Mouse (Mus musculus) hindbrain, postnatal 0 days (tissue): Measurements from ENCODE around the gene Itpr1. TPM values are rescaled to one million over a fixed set of nuclear protein-coding genes. Genes with fewer than 3 reads are reported as not detected.

Experiments used
- ATAC-seq: fragments of 200-750 bp; cut with Nextera tagmentation; 2 replicates; pipeline ENCODE4 v1.8.0; 2017; ENCODE audit warnings: mild to moderate bottlenecking, moderate TSS enrichment, moderate library complexity
- DNase-seq: peaks from one replicate; pipeline ENCODE4 v3.0.0-alpha.2; 2015; ENCODE audit warnings: low spot score
- H3K27ac ChIP-seq: fragments of 300-500 bp; sonication (generic); 2 replicates; pipeline ENCODE4 v1.5.1; 2014; ENCODE audit warnings: mild to moderate bottlenecking
- H3K27me3 ChIP-seq: fragments of 300-500 bp; sonication (generic); 2 replicates; pipeline ENCODE4 v1.6.1; 2014; ENCODE audit warnings: low read length, mixed read lengths; ENCODE audit not compliant: insufficient read depth
- H3K36me3 ChIP-seq: fragments of 300-500 bp; sonication (generic); 2 replicates; pipeline ENCODE4 v1.6.1; 2014; ENCODE audit warnings: low read length, mixed read lengths; ENCODE audit not compliant: insufficient read depth
- H3K4me1 ChIP-seq: fragments of 300-500 bp; sonication (generic); 2 replicates; pipeline ENCODE4 v1.6.1; 2014; ENCODE audit warnings: antibody characterized with exemption, low read length, mixed read lengths; ENCODE audit not compliant: insufficient read depth
- H3K4me2 ChIP-seq: fragments of 300-500 bp; sonication (generic); 2 replicates; pipeline ENCODE4 v1.6.1; 2014; ENCODE audit warnings: low read depth, mild to moderate bottlenecking, low read length, moderate library complexity, mixed read lengths
- H3K4me3 ChIP-seq: fragments of 300-500 bp; sonication (generic); 2 replicates; pipeline ENCODE4 v1.5.1; 2014; ENCODE audit warnings: low read length
- H3K9ac ChIP-seq: fragments of 300-500 bp; sonication (generic); replicated peaks from 2 replicates; pipeline ENCODE4 v1.6.1; 2014; ENCODE audit warnings: mild to moderate bottlenecking, low read length, moderate library complexity, mixed read lengths
- H3K9me3 ChIP-seq: fragments of 300-500 bp; sonication (generic); 2 replicates; pipeline ENCODE4 v1.6.1; 2016; ENCODE audit warnings: low read length, mixed read lengths
- CTCF ChIP-seq: IDR thresholded peaks from 2 replicates; pipeline ENCODE4 v1.5.1; 2016; ENCODE audit warnings: antibody characterized with exemption, control low read depth, low read depth
- WGBS: fragments of 180-500 bp; shearing (Covaris S2); extraction: QIAGEN DNeasy Blood & Tissue Kit; methylation state at CpG from one replicate; pipeline ENCODE4 v1.1.7; 2014; 5-methylcytosine and 5-hydroxymethylcytosine counted together
- polyA plus RNA-seq: library from polyadenylated mRNA; unstranded; fragments of >200 nt; fragmentation: Nextera tagmentation; extraction: Ambion mirVana; gene quantifications from 2 replicates; pipeline ENCODE4 v1.2.1, GENCODE M21; 2015
- total RNA-seq: library from RNA; depleted of rRNA; stranded (reverse); fragments of >200 nt; gene quantifications from 2 replicates; pipeline ENCODE4 v1.2.3, GENCODE M21; 2014

Itpr1 gene
- total and polyA plus RNA-seq, 2 experiments from 2014 or later: 7.2 to 47.1 TPM

DNA sequence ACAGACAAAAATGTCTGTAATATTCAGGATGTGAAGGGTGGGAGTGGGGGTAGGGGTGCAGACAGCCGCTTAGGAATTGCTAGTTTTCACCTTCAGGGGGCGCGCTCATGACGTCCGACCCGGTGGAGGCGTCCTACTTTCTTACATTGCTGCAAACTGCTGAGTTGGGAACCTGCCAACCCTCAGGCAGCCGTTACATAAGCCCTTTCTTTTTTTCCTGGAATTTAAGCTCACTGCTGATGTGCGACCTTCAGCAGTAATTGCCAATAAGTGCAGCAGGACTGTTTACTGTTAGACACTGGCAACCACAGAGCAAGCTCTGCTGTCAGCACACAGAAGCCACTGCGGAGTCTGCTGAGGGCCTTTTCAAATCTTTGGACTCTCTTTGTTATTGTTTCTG, 213.9 kb downstream of the Itpr1 start:
- DNase-seq: peak; percentile 91
- no peak overlapping the region for H3K9ac ChIP-seq
- H3K27ac ChIP-seq: peak overlapping the region; percentile 22; the same call in 1 of the 2 replicates

DNA sequence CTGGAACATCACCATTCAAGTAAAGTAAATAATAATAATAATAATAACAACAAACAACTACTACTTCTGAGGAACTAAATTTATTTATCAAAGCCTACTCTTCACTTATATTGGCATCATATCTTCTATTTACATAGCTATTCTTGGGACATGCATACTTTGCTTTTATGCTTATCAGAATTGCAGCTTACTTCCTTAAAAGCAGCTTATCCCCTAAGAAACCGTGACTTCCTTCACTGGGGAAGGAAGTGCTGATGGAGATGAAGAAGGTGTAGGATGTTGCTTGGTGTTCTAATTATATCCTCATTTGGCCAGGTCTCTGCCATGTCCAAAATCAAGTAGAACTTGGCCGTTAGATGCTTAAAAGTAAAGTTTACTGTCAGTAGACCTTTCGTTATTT, 215.5 kb downstream of the Itpr1 start:
- DNase-seq (no peak), ATAC-seq (no peak)
- H3K27ac ChIP-seq: no peak overlapping the region
- H3K27me3 ChIP-seq: no peaks in the 10 kb centered on the region
- H3K4me2 ChIP-seq: no peak overlapping the region
- H3K36me3 ChIP-seq: no peaks in the 10 kb centered on the region
- H3K4me1 ChIP-seq: peaks cover 5% of the 10 kb centered on the region; the same call in 1 of the 2 replicates
- H3K9me3 ChIP-seq: no peaks in the 10 kb centered on the region
- 90% methylated on average over 3 of the region's 3 CpGs for WGBS
- no peak overlapping the region for H3K4me3 ChIP-seq
- no peak for TF ChIP-seq CTCF
- H3K9ac ChIP-seq: no peak overlapping the region

More for the DNA sequence above, 213.9 kb downstream of the Itpr1 start:
- Histone ChIP-seq H3K36me3 (no peaks in the 10 kb centered on the region), H3K4me2 (peak overlapping the region; percentile 29), H3K4me1 (peaks cover 5% of the 10 kb centered on the region; the same call in 1 of the 2 replicates), H3K4me3 (no peak overlapping the region), H3K27me3 (no peaks in the 10 kb centered on the region), H3K9me3 (no peaks in the 10 kb centered on the region)
- WGBS: 5% methylated on average over 10 of the region's 10 CpGs
- ATAC-seq: peak; percentile 94
- peak; percentile 78 for TF ChIP-seq CTCF

DNA sequence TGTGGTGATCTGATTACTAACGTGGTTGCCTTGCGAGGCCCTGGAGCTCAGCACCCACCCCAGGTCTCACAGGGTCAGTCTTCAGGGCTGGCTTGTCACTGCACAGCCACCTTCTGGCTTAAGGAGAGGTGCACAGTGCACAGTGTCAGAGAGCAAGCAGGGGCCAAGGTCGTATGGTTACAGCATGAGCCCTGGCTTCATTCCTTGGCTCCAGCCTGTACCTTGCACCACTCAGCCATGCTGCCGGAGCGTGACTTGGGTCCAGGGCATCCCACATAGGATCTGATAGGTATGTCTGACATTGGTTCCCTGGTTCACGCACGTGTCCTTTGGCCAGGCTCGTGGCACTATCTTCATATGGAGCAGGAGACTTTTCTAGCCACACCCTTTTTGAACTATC, 217.1 kb downstream of the Itpr1 start:
- no peaks in the 10 kb centered on the region for H3K27me3 ChIP-seq
- H3K27ac ChIP-seq: no peak overlapping the region
- peaks cover 5% of the 10 kb centered on the region; the same call in 1 of the 2 replicates for H3K4me1 ChIP-seq
- no peak for ATAC-seq
- no peak for DNase-seq
- H3K36me3 ChIP-seq: no peaks in the 10 kb centered on the region
- no peak overlapping the region for H3K9ac ChIP-seq
- TF ChIP-seq CTCF: no peak
- H3K4me3 ChIP-seq: no peak overlapping the region
- WGBS: 91% methylated on average over 8 of the region's 8 CpGs
- no peaks in the 10 kb centered on the region for H3K9me3 ChIP-seq
- H3K4me2 ChIP-seq: no peak overlapping the region

DNA sequence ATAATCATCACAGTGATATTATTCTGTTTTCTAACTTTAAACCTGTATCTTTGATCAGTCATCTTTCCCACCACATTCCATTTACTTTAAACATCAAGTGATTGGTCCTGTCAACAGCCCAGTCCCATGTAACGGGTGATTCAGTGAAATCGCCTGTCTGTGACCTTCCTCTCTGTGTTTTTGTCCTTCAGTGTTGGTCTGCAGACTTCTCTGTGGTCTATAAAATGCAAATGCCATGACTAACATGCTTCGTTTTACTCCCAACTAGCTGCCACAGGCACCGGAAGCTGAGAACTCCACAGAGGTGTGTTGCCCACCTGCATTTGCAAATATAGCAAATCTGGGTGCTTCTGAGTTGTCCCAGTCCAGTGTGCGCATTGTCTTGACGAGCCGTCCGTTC, 218.3 kb downstream of the Itpr1 start:
- 83% methylated on average over 8 of the region's 8 CpGs for WGBS
- Histone ChIP-seq H3K4me2 (no peak overlapping the region), H3K9ac (no peak overlapping the region), H3K27ac (no peak overlapping the region), H3K36me3 (no peaks in the 10 kb centered on the region), H3K4me3 (no peak overlapping the region), H3K4me1 (peaks cover 5% of the 10 kb centered on the region; the same call in 1 of the 2 replicates), H3K27me3 (no peaks in the 10 kb centered on the region), H3K9me3 (no peaks in the 10 kb centered on the region)
- no peak for TF ChIP-seq CTCF
- DNase-seq (no peak), ATAC-seq (no peak)

DNA sequence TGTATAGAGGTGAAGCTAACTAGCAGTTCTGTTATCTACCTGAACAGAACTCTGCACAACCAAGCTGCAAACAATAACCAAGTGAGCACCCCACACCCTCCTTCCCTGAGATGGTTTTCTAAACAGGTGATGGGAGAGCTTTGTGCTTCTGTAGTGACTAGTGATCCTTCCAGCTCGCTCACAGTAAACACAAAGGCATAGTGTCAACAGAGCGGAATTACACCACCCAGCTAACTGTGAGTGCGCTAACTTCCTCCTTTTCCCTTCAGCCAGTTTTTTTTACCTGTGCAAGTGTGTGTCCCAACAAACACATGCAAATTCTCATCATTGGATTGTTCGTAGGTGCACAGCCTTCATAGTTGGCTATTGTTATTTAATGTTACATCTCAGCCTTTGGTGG, 219.9 kb downstream of the Itpr1 start:
- Histone ChIP-seq H3K4me2 (no peak overlapping the region), H3K9me3 (no peaks in the 10 kb centered on the region), H3K27ac (no peak overlapping the region), H3K4me1 (peaks cover 3% of the 10 kb centered on the region; the same call in 1 of the 2 replicates), H3K9ac (no peak overlapping the region), H3K36me3 (no peaks in the 10 kb centered on the region), H3K27me3 (no peaks in the 10 kb centered on the region), H3K4me3 (no peak overlapping the region)
- DNase-seq (no peak), ATAC-seq (no peak)
- no peak for TF ChIP-seq CTCF
- 87% methylated on average over 4 of the region's 4 CpGs for WGBS

DNA sequence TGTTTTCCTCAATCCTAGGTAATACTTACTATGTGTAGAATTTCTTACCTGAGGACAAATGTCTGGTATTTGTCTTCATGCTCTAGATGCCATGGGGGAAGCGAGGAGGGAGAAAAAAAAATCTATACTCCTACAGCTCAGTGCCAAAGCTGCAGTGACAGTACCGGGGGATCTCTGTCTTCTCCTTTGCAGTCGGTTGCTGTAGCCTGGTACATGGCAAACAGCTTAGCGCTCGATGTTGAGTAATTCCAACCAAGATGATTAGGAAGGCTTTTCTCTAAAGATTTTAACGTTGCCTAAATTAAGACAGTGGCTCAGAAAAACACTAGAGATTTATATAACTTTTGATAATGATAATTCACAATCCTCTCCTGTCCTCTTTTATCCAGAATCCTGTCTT, 221.9 kb downstream of the Itpr1 start:
- H3K4me1 ChIP-seq: peaks cover 3% of the 10 kb centered on the region; the same call in 1 of the 2 replicates
- WGBS: 73% methylated on average over 6 of the region's 6 CpGs

DNA sequence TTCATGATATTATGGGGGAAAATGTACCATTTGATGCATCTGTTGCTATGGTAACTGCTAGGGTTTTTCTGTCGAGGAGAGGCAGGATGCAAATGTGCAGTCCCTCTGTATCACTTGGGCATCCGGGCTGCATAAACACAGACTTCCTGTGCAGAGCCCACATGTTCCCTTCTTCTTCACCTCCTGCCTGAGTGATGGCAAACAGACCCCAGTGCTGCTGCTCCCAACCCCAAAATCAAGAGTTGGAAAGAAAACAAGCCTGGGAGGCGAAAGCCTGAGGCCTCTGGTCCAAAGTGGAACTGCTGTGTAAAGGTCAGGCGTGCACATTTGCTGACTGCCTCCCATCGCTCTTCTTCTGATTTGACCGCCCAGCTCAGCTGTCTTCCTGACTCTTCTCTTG, 222.6 kb downstream of the Itpr1 start:
- H3K9ac ChIP-seq: no peak overlapping the region
- H3K9me3 ChIP-seq: no peaks in the 10 kb centered on the region
- WGBS: 47% methylated on average over 6 of the region's 6 CpGs
- DNase-seq (peak; percentile 42), ATAC-seq (no peak)
- no peak overlapping the region for H3K4me3 ChIP-seq
- peak overlapping the region; percentile 45; the same call in 1 of the 2 replicates for H3K27ac ChIP-seq
- no peak for TF ChIP-seq CTCF
- no peak overlapping the region for H3K4me2 ChIP-seq
- peaks cover 3% of the 10 kb centered on the region; the same call in 1 of the 2 replicates for H3K4me1 ChIP-seq
- no peaks in the 10 kb centered on the region for H3K27me3 ChIP-seq
- no peaks in the 10 kb centered on the region for H3K36me3 ChIP-seq

More for the DNA sequence above, 221.9 kb downstream of the Itpr1 start:
- no peak overlapping the region for H3K4me2 ChIP-seq
- no peak for ATAC-seq
- no peak overlapping the region for H3K27ac ChIP-seq
- H3K36me3 ChIP-seq: no peaks in the 10 kb centered on the region
- no peak overlapping the region for H3K9ac ChIP-seq
- TF ChIP-seq CTCF: no peak
- no peak overlapping the region for H3K4me3 ChIP-seq
- DNase-seq: no peak
- no peaks in the 10 kb centered on the region for H3K9me3 ChIP-seq
- H3K27me3 ChIP-seq: no peaks in the 10 kb centered on the region
